Mouse (Mus musculus) limb, embryonic 14.5 days (tissue): ENCODE measurements at regions not wholly inside any gene's neighbourhood (a gene's known extent, or its start where the extent isn't known, plus 50 kb on each side); places are given as distances from the start of the nearest gene placed in this dataset.

Source experiments
- ATAC-seq: fragments of 200-750 bp; cut with Nextera tagmentation; 2 replicates; pipeline ENCODE4 v1.8.0; 2017; ENCODE audit warnings: low read depth, moderate number of reproducible peaks, moderate TSS enrichment; ENCODE audit not compliant: low FRiP score
- DNase-seq: peaks from one replicate; pipeline ENCODE4 v3.0.0-alpha.2; 2015; ENCODE audit warnings: low spot score
- H3K27ac ChIP-seq: fragments of 300-500 bp; sonication (generic); replicated peaks from 2 replicates; pipeline ENCODE4 v1.5.1; 2014; ENCODE audit warnings: low read depth, mild to moderate bottlenecking, low read length, moderate library complexity, mixed read lengths
- H3K27me3 ChIP-seq: fragments of 300-500 bp; sonication (generic); 2 replicates; pipeline ENCODE4 v1.6.1; 2014; ENCODE audit warnings: low read length, mixed read lengths; ENCODE audit not compliant: control insufficient read depth, insufficient read depth
- H3K36me3 ChIP-seq: fragments of 300-500 bp; sonication (generic); 2 replicates; pipeline ENCODE4 v1.6.1; 2014; ENCODE audit warnings: mild to moderate bottlenecking, low read length, moderate library complexity, mixed read lengths; ENCODE audit not compliant: control insufficient read depth, insufficient read depth
- H3K4me1 ChIP-seq: fragments of 300-500 bp; sonication (generic); 2 replicates; pipeline ENCODE4 v1.6.1; 2014; ENCODE audit warnings: antibody characterized with exemption, low read length, mixed read lengths; ENCODE audit not compliant: control insufficient read depth, insufficient read depth
- H3K4me2 ChIP-seq: fragments of 300-500 bp; sonication (generic); replicated peaks from 2 replicates; pipeline ENCODE4 v1.6.1; 2014; ENCODE audit warnings: low read depth, mild to moderate bottlenecking, low read length, moderate library complexity; ENCODE audit not compliant: severe bottlenecking
- H3K4me3 ChIP-seq: fragments of 300-500 bp; sonication (generic); replicated peaks from 2 replicates; pipeline ENCODE4 v1.5.1; 2014; ENCODE audit warnings: low read length
- H3K9ac ChIP-seq: fragments of 300-500 bp; sonication (generic); 2 replicates; pipeline ENCODE4 v1.6.1; 2014; ENCODE audit warnings: mild to moderate bottlenecking, low read depth, low read length, moderate library complexity; ENCODE audit not compliant: severe bottlenecking
- H3K9me3 ChIP-seq: fragments of 300-500 bp; sonication (generic); 2 replicates; pipeline ENCODE4 v1.6.1; 2016; ENCODE audit warnings: low read length; ENCODE audit not compliant: control insufficient read depth
- POLR2A ChIP-seq: fragments of 200-500 bp; IDR thresholded peaks from 2 replicates; pipeline ENCODE4 v1.8.0; 2012; ENCODE audit warnings: inconsistent platforms, mild to moderate bottlenecking, moderate library complexity, borderline replicate concordance; ENCODE audit not compliant: insufficient read depth, insufficient read length; ENCODE audit errors: extremely low read depth
- WGBS: fragments of 180-500 bp; shearing (Covaris S2); extraction: QIAGEN DNeasy Blood & Tissue Kit; methylation state at CpG from one replicate; pipeline ENCODE4 v1.1.7; 2014; 5-methylcytosine and 5-hydroxymethylcytosine counted together

- no peak for TF ChIP-seq POLR2A
- ATAC-seq: no peak
- no peaks in the 10 kb centered on the region for H3K36me3 ChIP-seq
These were observed 282.6 kb downstream of the Fgf9 start for GRCm38 (mm10) chr14:58352986-58353385.

GRCm38 (mm10) chr14:58336148-58336547 is 265.8 kb downstream of the Fgf9 start:
- Histone ChIP-seq H3K27me3 (no peaks in the 10 kb centered on the region), H3K9ac (no peak overlapping the region), H3K27ac (no peak overlapping the region), H3K36me3 (no peaks in the 10 kb centered on the region), H3K9me3 (no peaks in the 10 kb centered on the region), H3K4me1 (no peaks in the 10 kb centered on the region), H3K4me3 (no peak overlapping the region), H3K4me2 (no peak overlapping the region)
- ATAC-seq (no peak), DNase-seq (no peak)
- no peak for TF ChIP-seq POLR2A
- WGBS: 93% methylated on average over 14 of the region's 14 CpGs

More at GRCm38 (mm10) chr14:58352986-58353385, 282.6 kb downstream of the Fgf9 start:
- Histone ChIP-seq H3K9ac (no peak overlapping the region), H3K9me3 (no peaks in the 10 kb centered on the region), H3K4me1 (no peaks in the 10 kb centered on the region), H3K4me3 (no peak overlapping the region), H3K27ac (no peak overlapping the region), H3K27me3 (no peaks in the 10 kb centered on the region), H3K4me2 (no peak overlapping the region)
- DNase-seq: no peak

GRCm38 (mm10) chr14:58323164-58323563 is 252.8 kb downstream of the Fgf9 start:
- H3K36me3 ChIP-seq: no peaks in the 10 kb centered on the region
- no peaks in the 10 kb centered on the region; the same call in 1 of the 2 replicates for H3K4me1 ChIP-seq
- DNase-seq (no peak), ATAC-seq (no peak)
- H3K9me3 ChIP-seq: no peaks in the 10 kb centered on the region
- H3K4me3 ChIP-seq: no peak overlapping the region
- no peak for TF ChIP-seq POLR2A
- H3K4me2 ChIP-seq: no peak overlapping the region
- no peak overlapping the region for H3K9ac ChIP-seq
- WGBS: 68% methylated on average over 6 of the region's 6 CpGs
- no peak overlapping the region for H3K27ac ChIP-seq
- H3K27me3 ChIP-seq: no peaks in the 10 kb centered on the region

- Histone ChIP-seq H3K4me1 (peaks cover 6% of the 10 kb centered on the region; the same call in 1 of the 2 replicates), H3K27ac (no peak overlapping the region), H3K9ac (no peak overlapping the region), H3K4me2 (no peak overlapping the region), H3K9me3 (no peaks in the 10 kb centered on the region), H3K4me3 (no peak overlapping the region), H3K36me3 (no peaks in the 10 kb centered on the region), H3K27me3 (no peaks in the 10 kb centered on the region)
- 90% methylated on average over 4 of the region's 4 CpGs for WGBS
- DNase-seq (no peak), ATAC-seq (no peak)
- TF ChIP-seq POLR2A: no peak
These were observed 252.1 kb downstream of the Fgf9 start for GRCm38 (mm10) chr14:58322461-58322860.

- Histone ChIP-seq H3K27me3 (no peaks in the 10 kb centered on the region), H3K9ac (no peak overlapping the region), H3K4me2 (no peak overlapping the region), H3K36me3 (no peaks in the 10 kb centered on the region), H3K9me3 (no peaks in the 10 kb centered on the region), H3K27ac (no peak overlapping the region), H3K4me3 (no peak overlapping the region), H3K4me1 (peaks cover 11% of the 10 kb centered on the region)
- peak; percentile 68 for ATAC-seq
- WGBS: 70% methylated on average over 10 of the region's 10 CpGs
- no peak for DNase-seq
- no peak for TF ChIP-seq POLR2A
These were observed 251.5 kb downstream of the Fgf9 start for GRCm38 (mm10) chr14:58321875-58322274.

- no peak for TF ChIP-seq POLR2A
- Histone ChIP-seq H3K4me2 (no peak overlapping the region), H3K27ac (no peak overlapping the region), H3K27me3 (no peaks in the 10 kb centered on the region), H3K36me3 (no peaks in the 10 kb centered on the region), H3K4me3 (no peak overlapping the region), H3K9ac (no peak overlapping the region), H3K4me1 (peaks cover 15% of the 10 kb centered on the region), H3K9me3 (no peaks in the 10 kb centered on the region)
- ATAC-seq (no peak), DNase-seq (no peak)
- WGBS: 67% methylated on average over 5 of the region's 5 CpGs
These were observed 250.9 kb downstream of the Fgf9 start for GRCm38 (mm10) chr14:58321234-58321633.
